Mouse (Mus musculus) 3T3-L1 (cell line): ENCODE measurements around the gene Tapt1.
"Not testable (repeated sequence)": the region's sequence is repeated elsewhere in the genome, so short reads cannot be mapped to it uniquely, and the experiment has no call there.

ENCODE experiments used
- DNase-seq: peaks from one replicate; pipeline ENCODE4 v3.0.0-alpha.2; 2015; ENCODE audit warnings: low read depth, low spot score

Gene Tapt1

GRCm38 (mm10) chr5:44143467-44144235 is 82.8 kb downstream of the Tapt1 start:
- no peak for DNase-seq

GRCm38 (mm10) chr5:44127487-44127886 is 98.9 kb downstream of the Tapt1 start:
- DNase-seq = no peak

GRCm38 (mm10) chr5:44126574-44126973 is 99.9 kb downstream of the Tapt1 start:
- DNase-seq = not testable (repeated sequence)
